Mouse (Mus musculus) stomach, embryonic 14.5 days (tissue): ENCODE results near the gene Myocos. TPM values are rescaled to one million over a fixed set of nuclear protein-coding genes. Genes with fewer than 3 reads are reported as not detected.

Experiments
- ATAC-seq: fragments of 200-750 bp; cut with Nextera tagmentation; 2 replicates; pipeline ENCODE4 v1.8.0; 2017; ENCODE audit warnings: low read depth, moderate TSS enrichment; ENCODE audit not compliant: insufficient number of reproducible peaks, insufficient read depth, low FRiP score
- H3K27ac ChIP-seq: fragments of 300-500 bp; sonication (generic); 2 replicates; pipeline ENCODE4 v1.5.1; 2014; ENCODE audit warnings: mild to moderate bottlenecking, low read length, moderate library complexity, mixed read lengths
- H3K27me3 ChIP-seq: fragments of 300-500 bp; sonication (generic); 2 replicates; pipeline ENCODE4 v1.6.1; 2014; ENCODE audit warnings: low read length, control low read depth, mixed read lengths; ENCODE audit not compliant: control insufficient read depth, insufficient read depth
- H3K36me3 ChIP-seq: fragments of 300-500 bp; sonication (generic); 2 replicates; pipeline ENCODE4 v1.6.1; 2014; ENCODE audit warnings: mild to moderate bottlenecking, control low read depth, low read length, moderate library complexity, mixed read lengths; ENCODE audit not compliant: control insufficient read depth, insufficient read depth
- H3K4me1 ChIP-seq: fragments of 300-500 bp; sonication (generic); 2 replicates; pipeline ENCODE4 v1.6.1; 2014; ENCODE audit warnings: low read length, control low read depth, mixed read lengths; ENCODE audit not compliant: control insufficient read depth, insufficient read depth
- H3K4me2 ChIP-seq: fragments of 300-500 bp; sonication (generic); replicated peaks from 2 replicates; pipeline ENCODE4 v1.6.1; 2014; ENCODE audit warnings: low read depth, low read length, control low read depth
- H3K4me3 ChIP-seq: fragments of 300-500 bp; sonication (generic); 2 replicates; pipeline ENCODE4 v1.5.1; 2014; ENCODE audit warnings: low read depth, low read length, control low read depth
- H3K9ac ChIP-seq: fragments of 300-500 bp; sonication (generic); replicated peaks from 2 replicates; pipeline ENCODE4 v1.6.1; 2014; ENCODE audit warnings: low read depth, mild to moderate bottlenecking, control low read depth, low read length, moderate library complexity, mixed read lengths
- H3K9me3 ChIP-seq: fragments of 300-500 bp; sonication (generic); 2 replicates; pipeline ENCODE4 v1.6.1; 2016; ENCODE audit warnings: low read depth, low read length, control low read depth; ENCODE audit not compliant: control insufficient read depth
- WGBS: fragments of 180-500 bp; shearing (Covaris S2); extraction: QIAGEN DNeasy Blood & Tissue Kit; methylation state at CpG from one replicate; pipeline ENCODE4 v1.1.7; 2014; 5-methylcytosine and 5-hydroxymethylcytosine counted together
- polyA plus RNA-seq: library from polyadenylated mRNA; unstranded; fragments of >200 nt; fragmentation: Nextera tagmentation; extraction: Ambion mirVana; gene quantifications from 2 replicates; pipeline ENCODE4 v1.2.1, GENCODE M21; 2014

Gene Myocos
- not detected in 2 replicates for polyA plus RNA-seq

- ATAC-seq = no peak
- H3K9ac ChIP-seq = no peak within 1 kb of the TSS
- WGBS = 89% methylated on average over 7 of the region's 7 CpGs
- H3K4me3 ChIP-seq = no peak within 1 kb of the TSS
- no peak within 1 kb of the TSS for H3K4me2 ChIP-seq
- no peaks in the 10 kb centered on the region for H3K9me3 ChIP-seq
- H3K4me1 ChIP-seq = no peaks in the 10 kb centered on the region
- no peak within 1 kb of the TSS for H3K27ac ChIP-seq
- no peaks in the 10 kb centered on the region for H3K27me3 ChIP-seq
- no peaks in the 10 kb centered on the region for H3K36me3 ChIP-seq
These were observed at the start of gene Myocos for GRCm38 (mm10) chr1:162658119-162658518. Gene Myocos (minus strand): TSS chr1:162658219.

GRCm38 (mm10) chr1:162700389-162701066, 42.5 kb upstream of the Myocos start:
- H3K4me3 ChIP-seq = no peak overlapping the region
- no peaks in the 10 kb centered on the region for H3K4me1 ChIP-seq
- WGBS = 73% methylated on average over 8 of the region's 8 CpGs
- no peak overlapping the region for H3K4me2 ChIP-seq
- no peaks in the 10 kb centered on the region for H3K9me3 ChIP-seq
- peaks cover 74% of the 10 kb centered on the region for H3K36me3 ChIP-seq
- H3K27ac ChIP-seq = no peak overlapping the region
- no peak for ATAC-seq
- no peaks in the 10 kb centered on the region for H3K27me3 ChIP-seq
- H3K9ac ChIP-seq = no peak overlapping the region

GRCm38 (mm10) chr1:162697866-162698265, 39.8 kb upstream of the Myocos start:
- Histone ChIP-seq H3K4me3 (no peak overlapping the region), H3K27ac (no peak overlapping the region), H3K27me3 (no peaks in the 10 kb centered on the region), H3K9me3 (no peaks in the 10 kb centered on the region), H3K4me2 (no peak overlapping the region), H3K36me3 (peaks cover 79% of the 10 kb centered on the region), H3K9ac (no peak overlapping the region), H3K4me1 (no peaks in the 10 kb centered on the region)
- 95% methylated on average over 6 of the region's 6 CpGs for WGBS
- no peak for ATAC-seq

GRCm38 (mm10) chr1:162693721-162694120, 35.7 kb upstream of the Myocos start:
- Histone ChIP-seq H3K4me1 (no peaks in the 10 kb centered on the region), H3K4me3 (no peak overlapping the region), H3K27ac (no peak overlapping the region), H3K9me3 (no peaks in the 10 kb centered on the region), H3K27me3 (no peaks in the 10 kb centered on the region), H3K9ac (no peak overlapping the region), H3K36me3 (peaks cover 77% of the 10 kb centered on the region), H3K4me2 (no peak overlapping the region)
- 85% methylated on average over 2 of the region's 2 CpGs for WGBS
- ATAC-seq = no peak

- H3K36me3 ChIP-seq = peaks cover 3% of the 10 kb centered on the region
- no peak overlapping the region for H3K9ac ChIP-seq
- no peaks in the 10 kb centered on the region for H3K4me1 ChIP-seq
- ATAC-seq = peak; percentile 83
- WGBS = 2% methylated on average over 11 of the region's 11 CpGs
- peak overlapping the region; percentile 14 for H3K4me3 ChIP-seq
- H3K27ac ChIP-seq = no peak overlapping the region
- H3K9me3 ChIP-seq = no peaks in the 10 kb centered on the region
- peak overlapping the region; percentile 36 for H3K4me2 ChIP-seq
- H3K27me3 ChIP-seq = no peaks in the 10 kb centered on the region
These were observed 7.6 kb upstream of the Myocos start for GRCm38 (mm10) chr1:162665486-162666174.

GRCm38 (mm10) chr1:162664826-162665475, 6.9 kb upstream of the Myocos start:
- no peaks in the 10 kb centered on the region for H3K27me3 ChIP-seq
- H3K27ac ChIP-seq = no peak overlapping the region
- no peaks in the 10 kb centered on the region for H3K4me1 ChIP-seq
- H3K36me3 ChIP-seq = no peaks in the 10 kb centered on the region
- H3K4me3 ChIP-seq = peak overlapping the region; percentile 14; the same call in 1 of the 2 replicates
- peak; percentile 93 for ATAC-seq
- H3K9ac ChIP-seq = no peak overlapping the region
- H3K4me2 ChIP-seq = peak overlapping the region; percentile 36; the same call in 1 of the 2 replicates
- H3K9me3 ChIP-seq = no peaks in the 10 kb centered on the region
- WGBS = 10% methylated on average over 10 of the region's 10 CpGs

- Histone ChIP-seq H3K9me3 (no peaks in the 10 kb centered on the region), H3K27me3 (no peaks in the 10 kb centered on the region), H3K36me3 (no peaks in the 10 kb centered on the region), H3K4me1 (no peaks in the 10 kb centered on the region), H3K4me3 (no peak overlapping the region), H3K9ac (no peak overlapping the region), H3K4me2 (no peak overlapping the region), H3K27ac (no peak overlapping the region)
- WGBS = 82% methylated on average over 11 of the region's 11 CpGs
- no peak for ATAC-seq
These were observed 2.3 kb upstream of the Myocos start for GRCm38 (mm10) chr1:162660276-162660860.

GRCm38 (mm10) chr1:162648416-162648815, 9.6 kb downstream of the Myocos start:
- no peaks in the 10 kb centered on the region for H3K27me3 ChIP-seq
- H3K4me2 ChIP-seq = no peak overlapping the region
- H3K4me3 ChIP-seq = no peak overlapping the region
- ATAC-seq = no peak
- H3K36me3 ChIP-seq = no peaks in the 10 kb centered on the region
- H3K9ac ChIP-seq = no peak overlapping the region
- H3K4me1 ChIP-seq = no peaks in the 10 kb centered on the region
- H3K9me3 ChIP-seq = no peaks in the 10 kb centered on the region
- 87% methylated on average over 14 of the region's 14 CpGs for WGBS
- no peak overlapping the region for H3K27ac ChIP-seq
